Mouse (Mus musculus): ENCODE measurements around the gene Zcchc14. TPM values are rescaled to one million over a fixed set of nuclear protein-coding genes. Genes with fewer than 3 reads are reported as not detected.
"Not testable (repeated sequence)": the region's sequence is repeated elsewhere in the genome, so short reads cannot be mapped to it uniquely, and the experiment has no call there.

Gene Zcchc14
- total RNA-seq, 4 experiments from 2014 or later, result 14.2 to 19.2 (median 15.7) TPM

- DNase-seq (ENCODE audit: low spot score in 2 of 2), result no peak
These were observed 29.7 kb downstream of the Zcchc14 start for GRCm38 (mm10) chr8:121623043-121623442.

GRCm38 (mm10) chr8:121621879-121622278, 30.8 kb downstream of the Zcchc14 start:
- no peak for DNase-seq (ENCODE audit: low spot score in 2 of 2)

- no peak for DNase-seq (ENCODE audit: low spot score in 2 of 2)
These were observed 31.7 kb downstream of the Zcchc14 start for GRCm38 (mm10) chr8:121620801-121621516.

GRCm38 (mm10) chr8:121619401-121619995, 33.2 kb downstream of the Zcchc14 start:
- DNase-seq (ENCODE audit: low spot score in 2 of 2), result peak; percentile 36 to 41

GRCm38 (mm10) chr8:121613419-121613818, 39.3 kb downstream of the Zcchc14 start:
- no peak for DNase-seq (ENCODE audit: low spot score in 2 of 2)

GRCm38 (mm10) chr8:121609916-121610315, 42.8 kb downstream of the Zcchc14 start:
- no peak for DNase-seq (ENCODE audit: low spot score in 2 of 2)

- no peak for DNase-seq (ENCODE audit: low spot score in 2 of 2)
These were observed 43.5 kb downstream of the Zcchc14 start for GRCm38 (mm10) chr8:121609251-121609650.

- DNase-seq (ENCODE audit: low spot score in 2 of 2), result no peak
These were observed 45.0 kb downstream of the Zcchc14 start for GRCm38 (mm10) chr8:121607661-121608060.

GRCm38 (mm10) chr8:121603801-121604200, 48.9 kb downstream of the Zcchc14 start:
- DNase-seq (ENCODE audit: low spot score in 2 of 2), result no peak

GRCm38 (mm10) chr8:121602860-121603259, 49.8 kb downstream of the Zcchc14 start:
- DNase-seq (ENCODE audit: low spot score in 2 of 2), result peak; percentile 64 to 71

GRCm38 (mm10) chr8:121602411-121602810, 50.3 kb downstream of the Zcchc14 start:
- DNase-seq (ENCODE audit: low spot score in 2 of 2), result no peak

- DNase-seq (ENCODE audit: low spot score in 2 of 2), result no peak
These were observed 52.9 kb downstream of the Zcchc14 start for GRCm38 (mm10) chr8:121599842-121600241.

- peak; percentile 74 to 81 for DNase-seq (ENCODE audit: low spot score in 2 of 2)
These were observed 53.8 kb downstream of the Zcchc14 start for GRCm38 (mm10) chr8:121598892-121599291.

GRCm38 (mm10) chr8:121598190-121598589, 54.5 kb downstream of the Zcchc14 start:
- no peak for DNase-seq (ENCODE audit: low spot score in 2 of 2)

- DNase-seq (ENCODE audit: low spot score in 2 of 2), result not testable (repeated sequence)
These were observed 55.2 kb downstream of the Zcchc14 start for GRCm38 (mm10) chr8:121597492-121597891.

- DNase-seq (ENCODE audit: low spot score in 2 of 2), result no peak
These were observed 58.7 kb downstream of the Zcchc14 start for GRCm38 (mm10) chr8:121593983-121594382.

GRCm38 (mm10) chr8:121593293-121593692, 59.4 kb downstream of the Zcchc14 start:
- DNase-seq (ENCODE audit: low spot score in 2 of 2), result no peak

GRCm38 (mm10) chr8:121591178-121592066, 61.3 kb downstream of the Zcchc14 start:
- DNase-seq (ENCODE audit: low spot score in 2 of 2), result peak in 1 of 2 experiments; percentile 36

GRCm38 (mm10) chr8:121590203-121591177, 62.2 kb downstream of the Zcchc14 start, which contains the start of gene Map1lc3b:
Map1lc3b (plus strand) TSS chr8:121590361.
- peak; percentile 93 to 94 for DNase-seq (ENCODE audit: low spot score in 2 of 2)

GRCm38 (mm10) chr8:121589205-121589726, 63.4 kb downstream of the Zcchc14 start:
- DNase-seq (ENCODE audit: low spot score in 2 of 2), result no peak

Measured in gastrocnemius, adult 8-10 months (tissue).